Mouse (Mus musculus): Measurements from ENCODE around the gene 2310007B03Rik.
A peak's percentile ranks its signal among the peaks of the same experiment; 100 is the strongest.
"Not testable (repeated sequence)": the region's sequence is repeated elsewhere in the genome, so short reads cannot be mapped to it uniquely, and the experiment has no call there.

2310007B03Rik gene

DNA sequence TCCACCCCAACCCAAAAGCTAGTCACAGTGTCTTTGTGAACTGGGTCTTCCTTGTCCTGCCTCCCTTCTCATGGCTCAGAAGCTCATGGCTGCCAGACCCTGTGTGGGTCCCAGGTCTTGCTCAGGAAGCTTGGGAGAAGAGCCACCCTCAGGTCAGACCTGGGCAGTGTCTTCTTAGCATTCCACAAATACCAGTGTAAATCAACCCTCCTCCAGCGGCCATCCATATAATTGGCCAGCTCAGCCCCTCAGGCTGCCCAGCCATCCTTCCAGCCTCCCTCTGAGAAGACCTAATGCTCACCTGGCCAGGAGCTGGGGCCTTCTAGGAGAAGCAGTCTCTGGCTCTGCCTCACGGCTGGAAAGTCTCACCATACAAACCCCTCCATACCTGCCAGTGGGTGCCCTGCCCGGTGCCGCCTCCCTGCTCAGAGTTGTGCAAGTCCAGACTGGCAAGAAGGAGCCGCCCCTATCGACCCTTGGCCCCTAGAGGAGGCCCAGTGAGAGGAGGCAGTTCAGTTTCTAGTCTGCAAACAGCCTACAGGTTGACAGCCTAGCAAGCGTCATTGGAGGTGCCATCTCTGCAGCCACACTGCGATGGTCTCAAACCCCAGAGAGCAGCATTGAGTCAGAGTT, at the start of gene 2310007B03Rik:
2310007B03Rik (minus strand) TSS at position 448 of the 633 bp plus-strand sequence.
- DNase-seq, result no peak

- DNase-seq, result peak; percentile 58 to 72
These were observed 49.5 kb upstream of the 2310007B03Rik start for GRCm38 (mm10) chr1:93210213-93210641.

GRCm38 (mm10) chr1:93207536-93208064, 46.9 kb upstream of the 2310007B03Rik start:
- DNase-seq, result no peak

- no peak for DNase-seq
These were observed 45.7 kb upstream of the 2310007B03Rik start for GRCm38 (mm10) chr1:93206277-93206970.

DNA sequence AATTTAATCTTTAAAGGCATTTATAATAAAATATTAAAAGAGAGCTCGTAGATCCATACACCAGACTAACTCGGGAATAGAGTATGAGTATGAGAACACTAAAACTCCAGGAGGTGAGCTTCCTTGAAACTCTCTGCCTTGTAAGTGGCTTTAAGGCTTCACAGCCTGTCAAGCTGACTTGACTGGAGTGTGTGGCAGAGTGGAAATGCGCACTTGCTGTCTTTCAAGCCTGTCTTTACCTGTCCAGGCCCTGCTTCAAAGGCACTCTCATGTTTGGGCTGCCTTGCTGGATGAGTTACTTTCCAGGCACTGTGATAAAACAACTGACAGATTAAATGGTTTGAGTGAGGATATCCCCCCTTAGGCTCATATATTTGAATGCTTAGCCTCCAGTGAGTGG, 37.2 kb upstream of the 2310007B03Rik start:
- no peak for DNase-seq

GRCm38 (mm10) chr1:93197454-93197853, 36.7 kb upstream of the 2310007B03Rik start:
- DNase-seq, result not testable (repeated sequence)

GRCm38 (mm10) chr1:93194961-93195360, 34.2 kb upstream of the 2310007B03Rik start:
- DNase-seq, result no peak

- peak in 1 of 2 experiments; percentile 26 for DNase-seq
These were observed 30.1 kb upstream of the 2310007B03Rik start for GRCm38 (mm10) chr1:93190726-93191305.

DNA sequence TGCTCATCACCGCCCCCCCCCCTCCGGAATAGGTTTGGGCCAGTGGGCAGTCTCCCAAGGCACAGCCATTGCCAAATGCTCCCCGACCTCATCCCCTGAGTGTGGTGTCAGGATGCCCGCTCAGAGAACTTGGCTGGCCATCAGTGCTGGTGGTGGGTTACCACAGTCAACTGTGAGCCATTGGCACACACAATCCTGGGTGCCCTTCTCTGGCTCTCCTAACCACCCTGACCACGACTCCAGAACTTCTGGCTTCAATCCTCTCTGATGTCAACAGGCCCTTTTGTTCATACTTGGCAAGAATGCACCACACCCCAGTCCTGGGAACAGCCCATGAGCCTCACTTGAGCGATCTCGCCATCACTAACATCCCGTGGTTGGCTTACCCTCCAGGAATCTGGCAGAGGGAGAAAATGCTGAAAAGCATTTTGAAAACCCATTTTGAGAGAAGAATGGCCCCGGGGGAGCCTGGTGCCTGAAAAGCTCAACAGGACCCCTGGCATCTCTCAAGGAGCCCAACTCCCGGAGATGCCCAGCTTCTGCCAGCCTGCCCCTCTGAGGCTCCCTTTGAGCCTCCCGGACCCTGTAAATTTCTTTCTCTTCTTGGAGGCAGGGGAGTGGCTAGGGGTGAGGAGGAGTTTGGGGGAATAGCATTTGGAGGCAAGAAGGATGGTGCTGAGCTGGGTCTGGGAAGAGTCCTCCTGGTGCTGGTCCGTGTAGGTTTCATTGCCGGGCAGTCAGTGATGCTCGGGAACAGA, 23.5 kb upstream of the 2310007B03Rik start:
- DNase-seq, result peak; percentile 53 to 59

DNA sequence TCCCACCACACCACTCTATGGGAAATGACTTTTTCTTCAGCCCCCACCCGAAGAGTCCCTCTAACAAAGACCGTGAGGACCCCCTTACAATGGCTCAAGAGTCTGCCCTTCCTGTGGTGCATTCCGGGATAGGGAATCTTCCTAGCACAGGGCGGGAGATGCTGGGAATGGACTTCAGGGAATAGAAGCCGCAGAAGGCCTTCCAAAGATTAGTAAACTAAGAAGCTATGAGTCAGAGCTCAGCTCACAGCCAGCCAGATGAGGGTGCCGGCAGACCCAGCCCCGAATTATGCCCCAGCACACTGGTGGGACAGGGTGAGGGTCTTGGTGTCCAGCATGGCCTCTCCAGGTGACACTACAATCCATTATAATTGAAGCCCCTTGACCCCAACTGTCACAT, 21.5 kb upstream of the 2310007B03Rik start:
- DNase-seq, result no peak

DNA sequence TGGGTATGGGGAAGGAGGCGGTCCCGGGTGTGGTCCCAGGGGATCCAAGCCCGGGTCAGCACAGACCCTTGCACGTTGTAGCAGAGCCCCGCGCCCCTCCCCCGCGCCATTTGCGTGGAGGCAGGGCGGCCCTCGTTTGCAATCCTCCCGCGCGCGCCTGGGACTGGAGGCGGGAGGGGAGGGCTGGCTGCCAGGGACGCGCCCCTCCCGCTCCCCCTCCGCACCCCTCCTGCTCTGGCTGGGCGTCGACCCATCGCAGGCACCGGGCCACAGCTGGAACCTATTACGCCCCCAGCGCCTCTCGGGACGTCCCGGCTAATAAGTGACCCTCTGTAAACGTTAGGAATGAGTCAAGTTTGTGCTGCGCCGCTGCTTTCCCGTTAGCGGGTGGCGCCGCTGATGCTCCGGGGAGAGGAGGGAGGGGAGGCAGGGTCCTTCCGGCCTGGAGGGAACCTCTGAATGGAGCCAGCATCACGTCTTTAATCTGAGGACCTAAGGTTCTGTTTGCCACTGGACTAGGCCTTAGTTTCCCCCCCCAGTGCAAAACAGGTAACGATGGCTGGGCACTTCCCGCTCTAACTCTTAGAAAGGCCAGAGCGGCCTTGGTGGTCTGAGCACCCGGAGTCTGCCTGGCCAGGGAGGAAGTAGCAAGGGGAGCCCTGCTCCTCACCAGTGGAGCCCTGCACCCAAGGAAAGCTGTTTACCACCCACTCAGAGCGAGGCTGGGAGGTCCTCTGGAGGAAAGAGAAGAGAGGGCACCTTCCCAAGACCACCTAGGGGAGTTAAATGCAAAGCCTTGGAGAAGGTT, 16.0 kb upstream of the 2310007B03Rik start:
- peak; percentile 29 to 47 for DNase-seq

DNA sequence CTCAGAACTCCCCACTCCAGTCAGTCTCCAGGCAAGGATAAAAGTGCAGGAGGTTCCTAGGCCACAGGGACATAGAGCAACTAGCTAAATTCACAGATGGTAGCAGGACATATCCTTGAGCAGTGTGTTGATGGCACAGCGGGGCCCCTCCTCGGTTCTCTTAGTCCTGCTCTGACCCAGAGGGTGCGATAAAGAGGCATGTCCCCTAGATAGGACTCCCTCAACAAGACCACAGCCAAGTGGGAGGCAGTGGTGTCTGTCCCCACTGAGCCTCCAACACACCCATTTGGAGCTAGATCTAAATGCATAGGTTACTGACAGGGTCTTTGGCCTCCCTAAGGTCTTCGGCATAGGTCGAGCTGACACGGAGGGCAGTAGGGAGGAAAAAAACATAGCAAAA, 15.1 kb upstream of the 2310007B03Rik start:
- no peak for DNase-seq

DNA sequence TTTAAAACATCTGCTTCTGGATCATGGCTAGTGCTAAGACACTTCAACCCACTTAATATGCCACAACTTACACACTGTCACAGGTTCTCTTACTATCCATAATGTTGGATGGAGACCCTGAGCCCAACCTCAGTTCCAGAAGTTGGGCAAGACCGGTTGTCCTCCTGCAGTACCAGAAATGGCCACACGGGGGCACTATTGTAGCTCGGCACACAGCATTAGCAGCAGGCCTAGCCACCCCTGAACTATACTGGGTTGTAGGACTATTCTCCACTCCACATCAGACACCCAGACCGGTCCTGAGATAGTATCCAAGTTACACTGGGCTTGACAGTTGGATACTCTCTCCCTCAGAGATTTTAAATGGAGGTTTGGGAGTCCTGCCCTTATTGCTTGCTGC, 13.7 kb upstream of the 2310007B03Rik start:
- DNase-seq, result peak; percentile 91 to 93

- DNase-seq, result no peak
These were observed 12.9 kb upstream of the 2310007B03Rik start for GRCm38 (mm10) chr1:93173665-93174064.

GRCm38 (mm10) chr1:93168295-93168775, 7.6 kb upstream of the 2310007B03Rik start, which contains the start of gene Crocc2:
TSS of gene Crocc2 (plus strand) at chr1:93168725.
- DNase-seq, result no peak

DNA sequence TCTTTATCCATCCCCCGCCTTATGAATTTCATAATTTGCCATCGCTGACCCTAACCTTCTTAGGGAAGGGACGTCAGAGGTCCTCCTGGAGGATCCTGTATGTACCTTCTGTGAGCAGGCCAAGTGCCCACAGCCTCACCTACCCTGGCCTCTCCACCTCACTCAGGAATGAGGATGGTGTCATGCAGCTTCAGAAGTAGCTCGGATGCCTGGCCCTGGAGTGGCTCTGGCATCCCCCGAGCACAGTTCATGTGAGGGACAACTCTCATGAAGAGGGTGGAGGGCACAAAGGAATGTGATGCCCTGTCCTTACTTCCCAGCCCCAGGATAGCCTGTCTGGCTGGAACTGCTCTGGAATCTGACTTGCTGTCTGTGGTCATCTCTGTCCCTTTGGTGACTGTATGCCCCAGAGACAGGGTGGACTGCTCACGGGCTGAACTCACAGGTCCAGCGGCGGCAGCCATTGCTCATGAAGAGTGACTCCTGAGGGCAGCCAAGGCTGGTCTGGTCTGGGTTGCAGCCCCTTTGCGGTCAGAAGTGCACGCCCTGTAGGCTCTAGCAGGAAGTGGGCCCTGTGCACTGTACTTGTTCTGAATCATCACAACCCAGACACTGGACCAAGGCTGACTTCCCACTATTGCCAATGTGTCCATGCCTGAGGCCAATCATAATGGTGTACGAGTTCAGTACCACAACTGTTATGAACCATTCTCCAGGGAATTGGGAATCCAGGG, 5.8 kb upstream of the 2310007B03Rik start:
- DNase-seq, result no peak

DNA sequence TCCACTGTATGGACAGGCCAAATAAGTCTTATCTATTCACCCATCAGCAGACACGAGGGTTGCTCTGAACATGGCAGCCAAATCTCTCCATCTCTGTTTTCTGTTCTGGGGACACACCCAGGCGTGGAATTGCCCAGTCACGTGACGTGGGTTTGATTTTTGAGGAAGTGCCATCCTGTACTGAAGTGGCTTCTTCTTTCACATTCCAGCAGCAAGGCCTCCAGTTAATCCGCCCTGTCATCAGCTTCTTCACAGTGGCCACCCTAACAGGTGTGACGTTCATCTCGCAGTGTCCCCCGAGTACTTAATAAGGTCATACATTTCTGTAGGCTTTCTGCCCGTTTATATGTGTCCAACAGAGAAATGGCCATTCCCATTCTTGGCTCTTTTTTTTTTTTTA, 4.7 kb upstream of the 2310007B03Rik start:
- no peak for DNase-seq

DNA sequence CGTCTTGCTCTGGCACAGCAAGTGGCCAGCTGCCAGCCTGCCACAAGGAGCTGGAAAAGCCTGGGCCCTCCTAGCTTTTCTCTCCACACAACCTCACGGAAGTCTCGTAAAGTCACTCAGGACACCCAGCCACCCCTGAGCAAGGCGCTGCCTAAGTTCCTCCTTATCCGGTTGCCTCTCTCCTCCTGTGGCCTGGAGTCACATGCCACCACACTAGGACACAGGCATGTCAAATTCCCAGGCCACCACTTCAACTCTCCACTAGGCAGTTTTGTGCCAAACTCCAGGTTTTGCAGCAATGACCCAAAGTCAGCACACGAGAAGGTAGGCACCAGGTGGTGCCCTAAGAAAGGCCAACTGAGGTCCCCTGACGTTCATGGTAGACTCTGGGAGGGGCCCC, 1.8 kb upstream of the 2310007B03Rik start:
- no peak for DNase-seq

DNA sequence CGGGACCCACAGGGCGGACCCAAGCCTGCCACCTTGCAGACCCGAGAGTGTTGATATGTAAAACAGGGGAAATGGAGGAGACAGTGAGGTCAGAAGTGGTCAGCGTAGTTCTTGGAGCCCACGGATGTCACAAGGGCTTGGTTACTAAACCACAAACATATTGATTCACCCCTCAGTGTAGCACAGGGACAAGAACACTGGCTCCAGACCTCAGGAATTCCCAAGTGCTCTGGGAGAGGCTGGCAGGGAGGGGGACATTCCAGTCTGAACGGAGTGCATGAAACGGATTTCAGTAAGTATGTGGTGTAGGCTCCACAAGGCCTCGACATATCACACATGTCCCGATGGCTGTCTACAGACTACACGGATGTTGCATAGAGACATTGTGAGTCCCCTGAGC, 1.2 kb upstream of the 2310007B03Rik start:
- DNase-seq, result no peak

DNA sequence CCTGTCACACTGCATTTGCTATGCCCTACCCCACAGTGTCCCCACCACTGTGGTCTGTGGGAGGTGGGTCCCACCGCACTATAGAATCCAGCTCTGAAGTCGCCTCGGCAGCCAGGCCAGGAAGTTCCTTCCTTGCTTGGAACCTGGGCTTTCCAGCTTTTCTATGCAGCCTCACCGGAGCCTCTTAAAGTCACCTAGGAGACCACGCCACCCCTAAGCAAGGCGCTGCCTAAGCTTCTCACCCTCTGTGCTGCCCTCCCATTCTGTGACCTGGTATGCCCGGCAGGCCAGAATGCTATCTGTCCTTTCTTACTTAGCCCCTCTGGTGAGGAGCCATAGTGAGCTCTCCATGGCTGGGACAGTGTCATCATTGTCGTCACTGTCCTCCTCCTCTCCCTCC, 602 bp upstream of the 2310007B03Rik start:
- no peak for DNase-seq

Data from cerebellum, postnatal 14 days (tissue).